Mouse (Mus musculus): ENCODE data around the gene Gm10447.

Gm10447 gene

GRCm38 (mm10) chr11:53478383-53479170 is 21.7 kb upstream of the Gm10447 start:
- peak; percentile 63 for DNase-seq

- no peak for DNase-seq
These were observed 20.9 kb upstream of the Gm10447 start for GRCm38 (mm10) chr11:53477833-53478232.

- DNase-seq: no peak
These were observed 18.7 kb upstream of the Gm10447 start for GRCm38 (mm10) chr11:53475620-53476019.

GRCm38 (mm10) chr11:53472709-53473108 is 15.8 kb upstream of the Gm10447 start:
- DNase-seq: no peak

GRCm38 (mm10) chr11:53469968-53470695 is 13.2 kb upstream of the Gm10447 start, which contains the start of gene Gm9837:
Gene Gm9837, minus strand, starts transcription at chr11:53470479.
- peak; percentile 94 for DNase-seq

GRCm38 (mm10) chr11:53469294-53469967 is 12.5 kb upstream of the Gm10447 start:
- peak; percentile 67 for DNase-seq

GRCm38 (mm10) chr11:53466231-53466971 is 9.5 kb upstream of the Gm10447 start:
- DNase-seq: peak; percentile 88

GRCm38 (mm10) chr11:53463551-53464424 is 6.9 kb upstream of the Gm10447 start:
- peak; percentile 67 for DNase-seq

GRCm38 (mm10) chr11:53461727-53462126 is 4.8 kb upstream of the Gm10447 start:
- peak; percentile 54 for DNase-seq

- no peak for DNase-seq
These were observed 3.3 kb upstream of the Gm10447 start for GRCm38 (mm10) chr11:53460192-53460591.

- no peak for DNase-seq
These were observed 2.1 kb upstream of the Gm10447 start for GRCm38 (mm10) chr11:53458996-53459395.

GRCm38 (mm10) chr11:53457372-53457954 is 553 bp upstream of the Gm10447 start:
- peak; percentile 46 for DNase-seq

GRCm38 (mm10) chr11:53453031-53453430 is 3.9 kb downstream of the Gm10447 start:
- no peak for DNase-seq

GRCm38 (mm10) chr11:53452396-53452795 is 4.5 kb downstream of the Gm10447 start:
- no peak for DNase-seq

- DNase-seq: no peak
These were observed 5.5 kb downstream of the Gm10447 start for GRCm38 (mm10) chr11:53451361-53451760.

GRCm38 (mm10) chr11:53450070-53450705 is 6.7 kb downstream of the Gm10447 start:
- no peak for DNase-seq

GRCm38 (mm10) chr11:53448529-53448928 is 8.4 kb downstream of the Gm10447 start:
- DNase-seq: no peak

- no peak for DNase-seq
These were observed 8.9 kb downstream of the Gm10447 start for GRCm38 (mm10) chr11:53447996-53448395.

GRCm38 (mm10) chr11:53446183-53446582 is 10.7 kb downstream of the Gm10447 start:
- no peak for DNase-seq

GRCm38 (mm10) chr11:53445562-53445961 is 11.3 kb downstream of the Gm10447 start:
- DNase-seq: no peak

- DNase-seq: peak; percentile 26
These were observed 13.0 kb downstream of the Gm10447 start for GRCm38 (mm10) chr11:53443861-53444260.
